ENCODE assay signal across 8 mouse cellular contexts in genomic region chr12:78225707-78226518, GRCm38 (mm10). TPM values are rescaled to one million over a fixed set of nuclear protein-coding genes. Genes with fewer than 3 reads are reported as not detected.
A peak's percentile ranks its signal among the peaks of the same experiment; 100 is the strongest.
DNase-seq lines count a peak whose midpoint lies in the region; ATAC-seq and TF ChIP-seq lines count a peak whose summit lies in the region.

Gene Gphn (plus strand): TSS chr12:78226379.

- peak; percentile 94 for ATAC-seq in heart, embryonic 15.5 days (replicated peaks; ENCODE audit: insufficient number of reproducible peaks, insufficient read depth, low FRiP score, low read depth)
- peak; percentile 93 for ATAC-seq in liver, embryonic 15.5 days (ENCODE audit: insufficient read depth)
- ATAC-seq in neural tube, embryonic 12.5 days (ENCODE audit: low FRiP score, low read depth), result peak; percentile 96

- peak; percentile 64 for TF ChIP-seq POLR2A in testis, adult 2 months (IDR thresholded peaks at IDR 0.05; ENCODE audit: control insufficient read depth, low read depth, low read length)

- peak within 1 kb of the TSS; percentile 96 for H3K27ac ChIP-seq in forebrain, embryonic 10.5 days
- peak within 1 kb of the TSS; percentile 99 for H3K27ac ChIP-seq in heart, embryonic 15.5 days
- peak within 1 kb of the TSS; percentile 90 for H3K27ac ChIP-seq in liver, embryonic 15.5 days (replicated peaks)
- peak within 1 kb of the TSS; percentile 89 for H3K27ac ChIP-seq in neural tube, embryonic 12.5 days
- peak within 1 kb of the TSS; percentile 96 for H3K27ac ChIP-seq in testis, adult 2 months (ENCODE audit: control insufficient read depth, insufficient read depth, low read depth, low read length)

- TF ChIP-seq CTCF in testis, adult 2 months (IDR thresholded peaks at IDR 0.05; ENCODE audit: control insufficient read depth, insufficient read depth, insufficient replicate concordance, low read depth, low read length), result peak; percentile 13; the same call in 1 of the 2 replicates

- peak within 1 kb of the TSS; percentile 84 for H3K4me2 ChIP-seq in heart, embryonic 15.5 days
- peak within 1 kb of the TSS; percentile 93 for H3K4me2 ChIP-seq in liver, embryonic 15.5 days
- peak within 1 kb of the TSS; percentile 76 for H3K4me2 ChIP-seq in neural tube, embryonic 12.5 days (replicated peaks)

- peak within 1 kb of the TSS; percentile 86 for H3K4me3 ChIP-seq in forebrain, embryonic 10.5 days
- H3K4me3 ChIP-seq in heart, embryonic 15.5 days, result peak within 1 kb of the TSS; percentile 98
- H3K4me3 ChIP-seq in liver, embryonic 15.5 days (replicated peaks), result peak within 1 kb of the TSS; percentile 84
- H3K4me3 ChIP-seq in neural tube, embryonic 12.5 days, result peak within 1 kb of the TSS; percentile 92
- peak within 1 kb of the TSS; percentile 96 for H3K4me3 ChIP-seq in testis, adult 2 months (ENCODE audit: control insufficient read depth, low read depth, low read length)

- H3K36me3 ChIP-seq in forebrain, embryonic 10.5 days (replicated peaks), result no peaks in the 10 kb centered on the region
- no peaks in the 10 kb centered on the region for H3K36me3 ChIP-seq in heart, embryonic 15.5 days
- H3K36me3 ChIP-seq in liver, embryonic 15.5 days (replicated peaks), result no peaks in the 10 kb centered on the region
- H3K36me3 ChIP-seq in neural tube, embryonic 12.5 days, result no peaks in the 10 kb centered on the region
- no peaks in the 10 kb centered on the region for H3K36me3 ChIP-seq in testis, adult 2 months (ENCODE audit: control insufficient read depth, insufficient read depth, low read length)

- DNase-seq in CD8-positive naive resting alpha-beta T cell, adult 2 months (ENCODE audit: low read depth in 2 of 2, low spot score in 2 of 2), result peak; percentile 68 to 74
- DNase-seq in c-Kit-positive CD71-negative TER-119-negative erythroid progenitor cells, embryonic 14.5 days (ENCODE audit: low read depth), result peak; percentile 63
- DNase-seq in forebrain, embryonic 10.5 days (ENCODE audit: extremely low spot score, low spot score), result peak; percentile 85
- DNase-seq in kidney, postnatal 25 days, result peak; percentile 89 to 96

- H3K9ac ChIP-seq in heart, embryonic 15.5 days, result peak within 1 kb of the TSS; percentile 89
- H3K9ac ChIP-seq in liver, embryonic 15.5 days, result peak within 1 kb of the TSS; percentile 78
- H3K9ac ChIP-seq in neural tube, embryonic 12.5 days, result peak within 1 kb of the TSS; percentile 92

- H3K4me1 ChIP-seq in forebrain, embryonic 10.5 days, result peaks cover 19% of the 10 kb centered on the region
- peaks cover 4% of the 10 kb centered on the region for H3K4me1 ChIP-seq in heart, embryonic 15.5 days (replicated peaks)
- peaks cover 11% of the 10 kb centered on the region for H3K4me1 ChIP-seq in liver, embryonic 15.5 days (replicated peaks)
- H3K4me1 ChIP-seq in neural tube, embryonic 12.5 days, result 0 out of 2 replicates have a peak, but pooled peaks cover 5% of the 10 kb centered on the region
- no peaks in the 10 kb centered on the region for H3K4me1 ChIP-seq in testis, adult 2 months (ENCODE audit: control insufficient read depth, insufficient read depth, low read length)

- no peaks in the 10 kb centered on the region for H3K9me3 ChIP-seq in forebrain, embryonic 10.5 days
- no peaks in the 10 kb centered on the region for H3K9me3 ChIP-seq in heart, embryonic 15.5 days (replicated peaks)
- H3K9me3 ChIP-seq in liver, embryonic 15.5 days (replicated peaks), result no peaks in the 10 kb centered on the region
- no peaks in the 10 kb centered on the region for H3K9me3 ChIP-seq in neural tube, embryonic 12.5 days

- under 1% methylated on average over 63 of the region's 70 CpGs for WGBS in forebrain, embryonic 10.5 days
- WGBS in heart, embryonic 15.5 days, result under 1% methylated on average over 70 of the region's 70 CpGs
- under 1% methylated on average over 68 of the region's 70 CpGs for WGBS in liver, embryonic 15.5 days (ENCODE audit: insufficient replicate concordance)
- WGBS in neural tube, embryonic 12.5 days, result under 1% methylated on average over 70 of the region's 70 CpGs

- H3K27me3 ChIP-seq in forebrain, embryonic 10.5 days (ENCODE audit: poor library complexity, severe bottlenecking), result no peaks in the 10 kb centered on the region
- no peaks in the 10 kb centered on the region for H3K27me3 ChIP-seq in heart, embryonic 15.5 days
- H3K27me3 ChIP-seq in liver, embryonic 15.5 days, result no peaks in the 10 kb centered on the region; the same call in 1 of the 2 replicates
- no peaks in the 10 kb centered on the region for H3K27me3 ChIP-seq in neural tube, embryonic 12.5 days (replicated peaks)
- H3K27me3 ChIP-seq in testis, adult 2 months (ENCODE audit: control insufficient read depth, insufficient read depth, low read length), result no peaks in the 10 kb centered on the region

RNA-seq across cellular contexts. Expression of gene Gphn, which starts in this region (rescaled TPM):
- 14.3 and 17.1 TPM in 2 replicates for polyA plus RNA-seq in forebrain, embryonic 10.5 days (2016; fragmentation: Nextera tagmentation; extraction: Ambion mirVana)
- polyA plus RNA-seq in heart, embryonic 15.5 days (2015; fragmentation: Nextera tagmentation; extraction: Ambion mirVana), result 11.8 and 12.1 TPM in 2 replicates
- 5.0 and 5.3 TPM in 2 replicates for polyA plus RNA-seq in liver, embryonic 15.5 days (2015; fragmentation: Nextera tagmentation; extraction: Ambion mirVana)
- polyA plus RNA-seq in neural tube, embryonic 12.5 days (2016; fragmentation: Nextera tagmentation; extraction: Ambion mirVana), result 21.8 and 25.7 TPM in 2 replicates
- polyA plus RNA-seq in testis, adult 2 months (2012; rRNA removed), result 23.5 and 32.4 TPM in 2 replicates

Comparison
In these comparisons a context has a peak if more than half of its experiments do, and no peak if none do; other contexts are left out.
1. Peak in every context shown above with its lines: DNase-seq, ATAC-seq, H3K4me3 ChIP-seq and H3K27ac ChIP-seq.